Mouse (Mus musculus): Measurements from ENCODE around the gene Pcsk6.
"Not testable (repeated sequence)": the region's sequence is repeated elsewhere in the genome, so short reads cannot be mapped to it uniquely, and the experiment has no call there.

Gene Pcsk6

DNA sequence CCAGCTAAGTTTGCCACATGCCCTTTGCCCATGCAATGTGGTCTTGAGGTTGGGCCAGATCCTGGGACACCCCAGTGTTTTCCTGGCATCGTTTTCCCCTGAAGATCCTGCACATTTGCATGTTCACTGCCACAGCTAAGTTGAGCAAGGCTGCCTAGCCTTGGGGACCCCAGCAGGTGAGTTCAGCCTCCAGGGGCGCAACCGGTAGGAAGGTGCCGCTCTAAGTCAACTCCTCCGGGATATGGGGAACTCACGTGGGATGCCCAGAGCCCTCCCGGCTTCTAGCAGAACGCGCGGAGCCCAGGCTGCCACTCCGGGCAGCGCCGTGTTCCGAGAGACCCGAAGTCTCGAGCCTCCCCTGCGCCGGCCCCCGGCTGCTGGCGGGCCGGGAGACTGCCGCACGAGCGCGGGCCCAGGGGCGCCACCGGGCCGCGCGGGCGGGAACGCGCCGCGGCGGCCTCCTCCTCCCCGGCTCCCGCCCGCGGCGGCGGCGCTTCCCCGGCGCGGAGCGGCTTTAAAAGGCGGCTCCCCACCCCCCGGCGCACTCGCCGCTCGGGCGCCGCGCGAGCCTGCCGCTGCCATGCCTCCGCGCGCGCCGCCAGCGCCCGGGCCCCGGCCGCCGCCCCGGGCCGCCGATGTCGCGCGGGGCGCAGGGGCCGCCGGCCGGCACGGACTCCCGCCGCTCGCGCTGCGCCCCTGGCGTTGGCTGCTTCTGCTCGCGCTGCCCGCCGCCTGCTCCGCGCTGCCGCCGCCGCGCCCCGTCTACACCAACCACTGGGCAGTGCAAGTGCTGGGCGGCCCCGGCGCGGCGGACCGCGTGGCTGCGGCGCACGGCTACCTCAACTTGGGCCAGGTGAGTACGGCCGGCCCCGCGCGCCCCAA, at the start of gene Pcsk6:
Gene Pcsk6 (plus strand): TSS at position 144 of the 882 bp plus-strand sequence.
- no peak for DNase-seq

DNA sequence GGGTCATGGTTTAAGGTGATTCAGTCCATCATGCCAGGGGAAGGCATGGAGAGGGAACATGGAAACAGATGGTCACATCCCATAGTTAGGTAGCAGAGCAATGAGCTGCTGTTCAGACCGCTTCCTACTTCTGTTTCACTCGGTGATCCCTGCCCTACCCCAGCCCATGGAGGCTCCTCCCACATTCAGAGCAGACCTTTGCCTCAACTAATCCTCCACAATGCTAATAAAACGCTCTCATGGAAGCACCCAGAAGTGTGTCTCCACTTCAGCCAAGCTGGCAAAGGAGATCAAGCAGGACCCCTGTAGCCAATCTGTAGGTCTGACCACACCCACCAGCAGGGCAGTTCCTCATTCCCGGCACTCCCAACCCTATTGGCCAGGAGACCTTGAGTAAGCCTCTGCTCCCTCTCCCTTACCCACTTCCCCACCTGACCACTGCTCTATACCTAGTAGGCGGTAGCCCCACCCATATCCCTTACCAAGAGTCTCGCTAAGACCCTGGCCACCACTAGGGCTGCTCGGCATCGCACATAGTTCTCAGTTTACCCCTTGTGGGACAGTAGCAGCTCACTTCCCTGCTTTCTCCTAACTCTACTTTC, 47.8 kb upstream of the Pcsk6 start:
- no peak for DNase-seq

DNA sequence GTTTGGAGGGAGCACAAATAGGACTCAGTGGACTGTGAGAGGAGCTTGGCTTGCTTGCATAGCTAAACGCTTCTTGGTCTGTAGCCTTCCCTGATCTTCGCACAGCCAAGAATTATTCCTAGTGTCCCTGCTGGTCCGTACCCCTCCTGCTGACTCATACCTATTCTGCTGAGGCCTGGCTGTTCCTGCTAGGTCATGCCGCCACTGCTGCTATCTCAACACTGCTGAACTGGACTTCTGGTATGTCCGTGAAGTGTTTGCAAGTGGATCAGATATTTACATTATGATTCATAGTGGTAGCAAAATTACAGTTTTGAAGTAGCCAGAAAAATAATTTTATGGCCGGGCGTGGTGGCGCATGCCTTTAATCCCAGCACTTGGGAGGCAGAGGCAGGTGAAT, 44.0 kb upstream of the Pcsk6 start:
- DNase-seq, result no peak

DNA sequence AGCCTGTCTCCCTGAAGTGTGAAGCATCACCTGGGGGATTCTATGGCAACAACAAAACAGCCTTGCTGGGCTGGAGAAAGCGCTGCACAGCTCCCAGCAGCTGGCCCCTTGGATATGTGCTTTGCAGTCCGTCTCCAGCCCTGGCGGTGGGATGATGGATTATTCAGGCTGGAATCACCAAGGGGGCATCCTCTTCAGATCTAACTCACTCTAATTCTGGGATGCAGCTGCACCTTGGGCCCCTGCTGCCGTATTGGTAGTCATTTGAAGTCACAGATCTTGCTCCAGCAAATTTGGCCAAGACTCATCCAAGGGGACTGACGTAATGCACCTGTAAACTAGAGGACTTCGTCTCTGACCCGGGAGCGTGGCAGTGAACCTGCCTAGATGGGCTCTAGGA, 41.1 kb upstream of the Pcsk6 start:
- no peak for DNase-seq

DNA sequence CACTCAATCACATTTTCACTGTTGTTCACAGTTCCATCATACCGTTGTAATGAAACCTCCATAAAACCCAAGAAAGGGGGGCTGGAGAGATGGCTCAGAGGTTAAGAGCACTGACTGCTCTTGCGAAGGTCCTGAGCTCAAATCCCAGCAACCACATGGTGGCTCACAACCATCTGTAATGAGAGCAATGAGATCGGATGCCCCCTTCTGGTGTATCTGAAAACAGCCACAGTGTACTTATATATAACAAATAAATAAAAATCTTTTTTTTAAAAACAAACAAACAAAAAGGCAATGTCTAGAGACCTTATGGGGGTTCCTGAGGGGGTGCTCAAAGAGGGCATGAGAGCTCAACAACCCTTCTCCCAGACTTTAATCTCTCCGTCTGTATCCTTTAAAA, 39.6 kb upstream of the Pcsk6 start:
- not testable (repeated sequence) for DNase-seq

DNA sequence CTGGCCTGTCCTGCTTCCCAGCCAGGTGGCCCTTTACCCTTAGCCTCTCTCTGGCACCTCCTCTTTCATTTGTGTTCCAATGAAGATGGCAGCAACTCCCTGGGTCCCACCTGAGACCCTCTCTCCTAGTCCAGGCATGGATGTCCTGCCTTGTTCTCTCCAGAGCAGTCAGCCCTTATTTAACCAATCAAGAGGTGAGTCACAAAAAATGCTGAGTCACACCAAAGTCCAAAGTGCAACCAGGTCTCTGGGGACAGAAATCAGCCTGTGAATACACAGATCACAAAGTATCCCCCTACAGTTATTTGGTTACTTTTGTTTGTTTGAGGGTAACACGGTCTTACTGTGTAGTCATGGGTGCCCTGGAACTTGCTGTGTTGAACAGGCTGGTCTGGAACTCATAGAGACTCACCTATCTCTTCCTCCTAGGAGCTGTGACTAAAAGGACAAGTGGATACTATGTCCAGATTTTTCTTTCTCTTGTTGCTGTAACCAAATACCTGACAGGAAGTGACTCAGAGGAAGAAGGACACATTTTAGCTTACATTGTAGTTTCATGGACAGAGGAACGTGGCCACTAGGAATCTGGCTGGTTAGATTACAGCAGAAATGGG, 38.9 kb upstream of the Pcsk6 start:
- no peak for DNase-seq

DNA sequence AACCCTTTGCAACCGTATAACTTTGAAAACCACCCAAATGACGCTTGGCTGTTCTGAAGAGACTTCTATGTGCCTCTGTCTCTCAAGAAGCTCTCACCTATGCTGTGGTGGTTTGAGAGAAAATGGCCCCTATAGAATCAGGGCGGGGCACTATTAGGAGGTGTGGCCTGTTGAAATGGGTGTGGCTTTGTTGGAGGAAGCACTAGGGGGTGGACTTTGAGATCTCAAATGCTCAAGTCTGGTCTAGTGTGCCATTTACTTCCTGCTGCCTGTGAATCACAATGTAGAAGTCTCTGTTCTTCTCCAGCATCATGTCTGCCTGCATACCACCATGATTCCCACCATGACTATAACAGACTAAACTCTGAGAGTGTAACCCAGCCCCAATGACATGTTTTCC, 21.8 kb upstream of the Pcsk6 start:
- no peak for DNase-seq

DNA sequence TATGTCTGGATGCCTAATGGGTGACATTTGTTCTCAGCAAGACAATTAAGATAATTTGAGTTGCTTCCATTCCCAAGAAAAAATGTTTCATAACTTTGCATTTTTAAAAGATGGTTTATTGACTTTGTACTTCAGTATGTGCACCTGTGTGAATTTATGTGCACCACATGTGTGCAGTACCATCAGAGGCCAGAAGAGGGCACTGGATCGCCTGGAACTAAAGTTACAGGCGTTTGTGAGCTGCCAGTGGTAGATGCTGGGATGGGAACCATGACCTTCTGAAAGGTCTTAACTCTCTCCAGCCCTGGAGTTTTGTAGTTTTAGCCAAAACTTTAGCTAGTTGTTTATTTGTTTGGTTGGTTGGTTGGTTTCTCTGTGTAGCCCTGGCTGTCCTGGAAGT, 18.3 kb upstream of the Pcsk6 start:
- DNase-seq, result no peak

DNA sequence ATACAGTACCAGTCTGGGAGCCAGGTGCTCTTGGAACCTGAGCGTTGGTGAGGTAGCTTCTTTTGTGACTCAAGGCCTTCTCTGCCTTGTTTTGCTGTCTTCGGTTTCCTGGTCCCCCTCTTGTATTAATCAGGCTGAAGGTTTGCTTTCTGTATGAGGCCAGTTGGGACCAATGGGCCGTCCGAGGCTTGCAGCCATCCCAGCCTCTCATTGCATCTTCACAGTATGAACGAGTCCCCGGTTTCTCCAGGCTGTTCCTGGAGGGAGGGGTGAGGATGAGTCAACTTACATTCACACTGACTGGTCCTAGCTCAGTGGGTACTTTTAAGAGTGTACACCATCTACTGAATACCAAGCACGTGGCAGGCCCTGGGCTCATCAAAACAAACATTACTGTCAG, 553 bp upstream of the Pcsk6 start:
- no peak for DNase-seq

DNA sequence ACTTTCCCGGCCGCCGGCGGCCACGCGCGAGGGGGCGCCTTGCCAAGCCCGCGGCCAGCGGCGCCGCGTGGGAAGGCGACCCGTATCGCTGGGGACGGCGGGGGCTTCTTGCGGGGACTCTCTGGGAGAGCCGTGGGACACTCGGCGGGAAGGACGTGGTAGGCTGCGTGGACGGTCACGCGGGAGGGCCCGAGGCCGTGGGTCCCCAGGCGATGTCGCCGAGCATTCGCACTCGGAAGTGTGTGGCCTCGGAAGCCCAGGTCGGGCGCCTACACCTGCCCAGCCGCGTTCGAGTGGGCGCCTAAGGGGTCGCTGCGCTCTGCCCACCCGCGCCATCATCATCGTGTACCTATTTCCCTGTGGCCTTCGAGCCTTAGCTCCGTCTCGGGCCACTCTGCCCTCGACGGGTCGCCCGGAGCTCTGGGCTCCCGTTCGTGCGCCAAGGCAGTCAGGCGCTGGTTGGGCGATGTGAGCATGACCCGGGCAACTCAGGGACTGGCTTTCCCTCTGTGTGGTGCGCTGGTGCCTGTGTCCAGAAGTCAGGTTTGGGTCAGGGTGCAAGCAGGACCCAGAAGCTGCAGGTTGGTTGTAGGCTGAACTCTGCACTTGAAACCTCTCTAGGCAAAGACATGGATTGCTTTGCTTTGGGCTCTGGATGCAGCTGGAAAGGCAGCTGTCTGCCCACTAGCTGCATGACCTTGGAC, 1.1 kb downstream of the Pcsk6 start:
- DNase-seq, result no peak

DNA sequence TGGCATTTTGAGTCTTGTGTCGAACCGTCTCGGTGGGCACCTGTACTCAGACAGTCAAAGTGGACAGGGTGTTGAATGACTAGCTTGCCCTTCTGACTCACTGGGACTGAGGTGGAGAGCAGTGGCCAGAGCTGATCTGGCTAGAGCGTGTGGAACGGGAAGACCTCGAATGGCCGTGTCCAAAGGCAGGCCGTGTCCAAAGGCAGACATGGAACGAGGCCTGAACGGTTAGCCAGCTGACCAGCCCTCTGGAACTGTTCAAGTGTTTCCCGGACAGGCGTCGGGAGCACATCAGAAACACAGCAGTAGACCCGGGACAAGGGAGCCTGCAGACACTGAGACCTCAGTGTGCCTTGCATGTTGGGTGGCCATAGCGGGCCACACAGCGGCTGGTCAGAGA, 7.6 kb downstream of the Pcsk6 start:
- DNase-seq, result no peak

DNA sequence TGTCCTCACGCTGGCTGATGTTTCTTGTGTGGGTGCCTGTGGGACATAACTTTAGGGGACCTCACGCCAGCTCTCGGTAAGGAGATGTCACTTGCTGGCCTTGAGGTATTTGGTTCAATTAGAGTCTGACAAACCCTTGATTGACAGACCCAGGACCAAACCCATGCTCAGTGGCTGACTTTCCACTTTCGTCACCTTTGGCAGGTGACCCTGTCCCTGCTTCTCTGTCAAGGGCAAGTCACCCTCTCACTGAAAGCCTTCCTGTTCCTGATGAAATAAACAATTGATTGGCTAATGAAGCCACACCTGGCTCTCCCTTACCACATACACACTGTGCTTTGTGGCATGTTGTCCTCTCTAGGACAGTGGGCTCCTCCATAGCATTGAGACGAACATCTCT, 8.3 kb downstream of the Pcsk6 start:
- no peak for DNase-seq

DNA sequence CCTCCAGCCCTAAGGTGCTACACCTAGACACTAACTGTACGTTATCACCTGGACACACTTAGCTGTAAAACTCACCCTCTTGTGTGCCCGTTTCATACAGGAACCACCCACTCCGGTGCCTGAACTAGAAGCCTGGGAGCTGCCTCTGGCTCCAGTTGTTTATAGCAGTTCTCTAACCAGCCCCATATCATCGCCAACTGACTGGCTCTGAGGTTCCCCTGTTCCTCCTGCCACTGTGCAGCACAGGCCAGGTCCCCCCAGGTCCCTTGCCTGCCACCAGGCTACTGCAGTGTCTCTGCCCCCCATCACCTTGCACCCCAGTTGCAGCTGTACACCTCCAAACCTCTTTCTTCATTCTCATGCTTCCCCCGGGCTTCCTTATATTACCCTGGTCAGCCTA, 8.7 kb downstream of the Pcsk6 start:
- DNase-seq, result no peak

DNA sequence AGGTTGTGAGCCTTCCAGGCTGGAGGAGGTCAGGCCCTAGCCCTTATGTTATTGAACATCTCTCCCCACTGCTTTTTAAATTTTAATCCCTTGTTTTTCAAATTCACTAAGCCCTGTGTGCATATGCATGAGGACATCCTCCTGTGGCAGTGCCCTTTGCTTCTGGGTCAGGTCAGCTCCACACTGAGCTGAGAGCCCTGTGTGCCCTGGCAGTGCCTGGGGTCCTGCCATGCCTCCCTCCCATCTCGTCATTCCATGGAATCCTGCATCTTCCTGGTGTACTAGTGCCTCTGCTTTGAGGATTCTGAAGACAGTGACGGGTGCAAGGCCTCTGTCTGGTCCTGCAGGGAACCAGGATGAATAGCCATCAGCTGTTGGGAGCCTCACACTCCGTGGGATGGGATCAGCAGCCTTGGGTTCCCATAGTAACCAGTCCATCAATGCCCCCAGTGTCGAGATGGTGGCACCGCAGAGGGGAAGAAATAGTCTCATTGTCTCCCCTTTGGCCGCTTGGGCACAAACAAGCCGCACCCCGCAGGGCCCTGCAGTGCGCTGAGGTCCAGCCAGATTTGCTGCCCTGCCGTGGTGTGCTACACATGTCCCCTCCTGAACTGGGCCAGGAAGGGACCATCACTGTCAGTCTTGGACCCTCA, 9.5 kb downstream of the Pcsk6 start:
- no peak for DNase-seq

DNA sequence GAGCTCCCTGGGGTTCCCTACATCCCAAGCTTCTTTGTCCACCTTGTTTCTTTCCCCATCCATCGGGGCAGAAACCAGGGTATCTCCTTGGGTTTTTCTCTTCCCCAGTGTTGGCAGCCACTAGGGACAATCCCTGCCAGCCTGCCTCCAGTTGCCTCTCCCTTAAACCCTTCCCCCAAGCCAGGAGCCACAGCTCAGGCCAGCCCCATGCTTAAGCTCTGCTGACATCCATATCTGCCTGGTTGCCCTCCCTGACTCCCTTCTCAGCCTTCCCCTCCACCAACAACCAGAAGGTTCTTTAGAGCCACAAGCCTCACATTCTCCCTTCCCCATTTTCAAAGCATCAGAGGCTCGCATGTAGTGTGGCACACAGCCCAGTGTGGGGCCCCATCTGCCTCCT, 10.3 kb downstream of the Pcsk6 start:
- no peak for DNase-seq

DNA sequence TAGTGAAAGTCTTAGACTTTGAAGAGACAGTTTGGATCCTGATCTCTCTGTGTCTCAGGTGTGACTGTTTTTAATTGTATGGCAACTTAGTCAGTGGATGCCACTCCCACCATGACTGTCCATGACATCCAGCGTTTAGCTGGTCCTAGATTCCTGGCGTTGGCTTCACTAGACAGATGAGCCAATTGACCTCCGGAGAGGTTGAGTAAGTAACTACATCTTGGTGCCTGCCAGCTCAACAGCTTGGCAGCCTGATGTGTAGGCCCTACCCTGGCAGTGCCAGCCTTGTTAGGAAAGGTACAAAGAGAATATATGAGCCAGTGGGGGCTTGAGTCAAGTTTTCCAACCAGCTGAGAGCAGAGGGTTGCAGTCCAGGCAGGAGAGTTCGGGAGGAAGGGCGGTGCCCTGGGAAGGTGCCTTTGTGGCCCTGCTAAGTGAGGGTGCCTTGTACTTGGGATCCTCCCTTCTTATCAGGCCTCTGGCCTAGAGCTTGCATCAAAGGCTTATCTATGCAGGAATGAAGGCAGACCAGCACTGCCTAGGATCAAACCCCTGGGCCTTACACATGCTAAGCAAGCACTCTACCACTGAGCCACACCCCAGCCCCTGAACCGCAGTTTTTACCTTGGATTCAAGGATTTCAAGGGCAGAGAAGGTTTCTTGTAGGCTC, 11.8 kb downstream of the Pcsk6 start:
- no peak for DNase-seq

DNA sequence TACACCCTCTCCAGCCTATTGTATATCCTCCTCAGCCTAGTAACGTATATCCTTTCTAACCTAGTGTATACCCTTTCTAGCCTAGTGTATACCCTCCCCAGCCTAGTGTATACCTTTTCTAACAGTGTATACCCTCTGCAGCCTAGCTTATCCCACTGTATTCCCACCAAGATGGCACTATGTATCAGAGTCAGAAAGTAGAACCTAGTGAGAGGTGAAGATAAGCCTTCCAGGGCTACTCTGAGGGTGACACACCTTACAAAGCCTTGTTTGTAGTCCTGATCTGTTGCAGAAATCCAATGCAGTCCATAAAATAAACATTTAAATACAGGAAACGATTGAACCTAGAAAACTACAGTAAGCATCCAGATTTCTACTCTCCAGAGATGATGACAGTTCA, 12.4 kb downstream of the Pcsk6 start:
- no peak for DNase-seq

DNA sequence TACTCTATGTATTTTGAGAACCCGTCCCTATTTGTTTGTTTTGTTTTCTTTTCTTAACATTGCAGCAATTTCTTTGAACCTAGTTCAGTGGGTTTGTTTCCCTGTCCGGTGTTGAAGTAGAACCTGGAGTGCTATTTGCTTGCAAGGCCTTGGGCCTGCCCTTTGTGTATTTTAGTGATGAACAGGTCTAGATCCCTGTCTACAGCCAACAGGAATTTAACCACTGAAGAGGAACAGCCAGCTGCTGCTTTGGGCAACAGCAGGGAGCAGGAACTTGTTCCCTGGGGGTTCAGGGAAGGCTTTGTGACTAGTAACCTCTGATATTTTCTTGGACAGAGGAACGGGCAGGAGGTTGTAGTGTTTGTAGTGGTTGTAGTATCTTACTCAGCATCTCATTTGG, 15.1 kb downstream of the Pcsk6 start:
- no peak for DNase-seq

DNA sequence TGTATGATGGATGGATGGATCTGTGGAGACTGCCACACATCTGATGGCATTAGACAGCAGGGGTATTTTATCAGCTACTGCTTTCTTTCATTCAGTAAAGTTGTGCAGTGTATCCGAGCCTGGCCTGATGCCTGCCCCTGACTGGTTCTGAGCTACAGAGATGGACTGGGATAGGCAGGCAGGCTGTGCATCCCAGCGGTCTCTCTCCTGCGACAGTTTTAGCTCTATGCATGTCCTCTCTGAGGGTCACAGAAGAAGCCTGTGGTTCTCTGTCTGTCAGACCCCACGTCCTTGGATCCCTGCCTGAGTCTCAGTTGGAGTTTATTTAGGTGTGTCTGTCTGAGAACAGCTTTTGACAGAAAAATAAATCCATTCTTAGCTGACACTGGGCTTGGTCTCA, 16.7 kb downstream of the Pcsk6 start:
- DNase-seq, result no peak

DNA sequence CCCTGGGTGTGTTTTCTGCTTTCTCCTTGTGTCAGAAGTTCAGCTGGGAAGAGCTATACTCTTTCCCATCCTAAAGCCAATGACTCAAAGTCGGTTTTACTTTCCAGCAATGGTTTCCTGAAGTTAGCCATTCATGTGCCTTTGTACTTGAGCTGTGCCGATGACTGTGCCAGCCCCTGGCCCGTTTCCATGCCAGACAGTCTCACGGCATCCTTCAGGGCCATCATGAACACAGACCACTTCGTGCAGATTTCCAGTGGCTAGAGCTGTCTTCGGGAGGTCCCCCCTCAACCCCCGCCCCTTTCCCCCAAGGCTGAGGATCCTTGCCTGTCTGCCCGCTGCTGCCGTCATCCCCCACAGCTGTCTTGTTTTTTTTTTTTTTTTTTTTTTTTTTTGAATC, 17.8 kb downstream of the Pcsk6 start:
- no peak for DNase-seq

DNA sequence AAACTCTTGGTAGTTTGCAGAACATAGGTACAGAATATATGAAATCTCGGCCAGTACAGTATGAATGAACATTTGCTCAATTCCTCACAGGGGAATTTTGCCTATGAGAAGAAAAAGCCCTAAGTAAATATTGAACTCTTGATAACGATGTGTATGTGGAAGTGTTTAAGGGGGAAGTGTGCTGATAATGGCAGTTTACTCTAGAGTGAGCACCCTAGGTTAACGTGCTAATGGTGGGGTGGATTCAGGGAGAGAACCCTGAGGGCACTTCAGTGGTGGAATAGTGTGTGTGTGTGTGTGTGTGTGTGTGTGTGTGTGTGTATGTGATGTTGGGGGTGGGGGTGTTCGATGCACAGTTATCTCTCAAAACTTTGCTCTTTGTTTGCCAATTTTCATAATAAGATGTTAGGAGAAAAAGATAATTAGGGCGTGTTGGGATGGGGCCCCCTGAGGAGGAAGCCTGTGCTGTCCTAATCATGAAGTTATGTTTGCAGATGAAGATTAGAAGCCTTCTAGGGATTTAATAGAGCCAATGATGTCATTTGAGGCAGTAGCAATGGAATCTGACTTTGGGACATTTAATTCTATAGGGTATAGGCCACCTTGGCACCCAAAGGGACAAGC, 19.2 kb downstream of the Pcsk6 start:
- no peak for DNase-seq

DNA sequence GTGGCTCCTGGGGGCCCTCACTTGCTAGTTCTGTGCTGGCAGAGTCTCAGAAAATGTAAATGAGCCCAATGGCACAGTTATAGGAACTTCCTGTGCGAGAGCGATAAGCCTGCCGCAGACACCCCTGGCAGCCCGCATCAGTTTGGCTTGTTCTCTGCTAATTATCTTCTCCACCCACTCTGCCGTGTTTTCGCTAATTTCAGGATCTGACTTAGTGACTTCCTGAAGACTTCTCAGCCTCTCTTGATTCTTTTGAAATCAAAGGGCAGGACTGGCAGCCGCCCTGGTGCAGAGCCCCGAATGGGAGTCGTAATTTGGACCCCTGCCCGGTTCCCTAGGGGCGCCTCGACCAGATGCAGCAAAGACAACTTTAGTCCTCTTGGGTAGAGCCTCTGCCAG, 19.8 kb downstream of the Pcsk6 start:
- DNase-seq, result no peak

Data from spleen, adult 18-20 months (tissue).